Mouse (Mus musculus) midbrain, embryonic 15.5 days (tissue): Measurements from ENCODE around the gene Higd1c. TPM values are rescaled to one million over a fixed set of nuclear protein-coding genes. Genes with fewer than 3 reads are reported as not detected.
A peak's percentile ranks its signal among the peaks of the same experiment; 100 is the strongest.
"Not testable (repeated sequence)": the region's sequence is repeated elsewhere in the genome, so short reads cannot be mapped to it uniquely, and the experiment has no call there.

Experiments used
- ATAC-seq: fragments of 200-750 bp; cut with Nextera tagmentation; replicated peaks from 2 replicates; pipeline ENCODE4 v1.8.0; 2017; ENCODE audit warnings: moderate TSS enrichment
- H3K27ac ChIP-seq: fragments of 300-500 bp; sonication (generic); 2 replicates; pipeline ENCODE4 v1.5.1; 2015; ENCODE audit warnings: mild to moderate bottlenecking, inconsistent platforms
- H3K27me3 ChIP-seq: fragments of 300-500 bp; sonication (generic); replicated peaks from 2 replicates; pipeline ENCODE4 v1.6.1; 2015; ENCODE audit warnings: inconsistent platforms
- H3K36me3 ChIP-seq: fragments of 300-500 bp; sonication (generic); replicated peaks from 2 replicates; pipeline ENCODE4 v1.6.1; 2015; ENCODE audit warnings: inconsistent platforms
- H3K4me1 ChIP-seq: fragments of 300-500 bp; sonication (generic); 2 replicates; pipeline ENCODE4 v1.6.1; 2015; ENCODE audit warnings: inconsistent platforms
- H3K4me2 ChIP-seq: fragments of 300-500 bp; sonication (generic); 2 replicates; pipeline ENCODE4 v1.6.1; 2015; ENCODE audit warnings: inconsistent platforms, mild to moderate bottlenecking, moderate library complexity
- H3K4me3 ChIP-seq: fragments of 300-500 bp; sonication (generic); 2 replicates; pipeline ENCODE4 v1.5.1; 2015; ENCODE audit warnings: mild to moderate bottlenecking, inconsistent platforms
- H3K9ac ChIP-seq: fragments of 300-500 bp; sonication (generic); 2 replicates; pipeline ENCODE4 v1.6.1; 2015; ENCODE audit warnings: mild to moderate bottlenecking, inconsistent platforms
- H3K9me3 ChIP-seq: fragments of 300-500 bp; sonication (generic); 2 replicates; pipeline ENCODE4 v1.6.1; 2016; ENCODE audit warnings: inconsistent platforms
- WGBS: fragments of 180-500 bp; shearing (Covaris S2); methylation state at CpG from one replicate; pipeline ENCODE4 v1.1.7; 2015; ENCODE audit warnings: mixed read lengths; 5-methylcytosine and 5-hydroxymethylcytosine counted together
- polyA plus RNA-seq: library from polyadenylated mRNA; unstranded; fragments of >200 nt; fragmentation: Nextera tagmentation; extraction: Ambion mirVana; gene quantifications from 2 replicates; pipeline ENCODE4 v1.2.1, GENCODE M21; 2015

Higd1c gene
- polyA plus RNA-seq, 1 experiment from 2014 or later: not detected

DNA sequence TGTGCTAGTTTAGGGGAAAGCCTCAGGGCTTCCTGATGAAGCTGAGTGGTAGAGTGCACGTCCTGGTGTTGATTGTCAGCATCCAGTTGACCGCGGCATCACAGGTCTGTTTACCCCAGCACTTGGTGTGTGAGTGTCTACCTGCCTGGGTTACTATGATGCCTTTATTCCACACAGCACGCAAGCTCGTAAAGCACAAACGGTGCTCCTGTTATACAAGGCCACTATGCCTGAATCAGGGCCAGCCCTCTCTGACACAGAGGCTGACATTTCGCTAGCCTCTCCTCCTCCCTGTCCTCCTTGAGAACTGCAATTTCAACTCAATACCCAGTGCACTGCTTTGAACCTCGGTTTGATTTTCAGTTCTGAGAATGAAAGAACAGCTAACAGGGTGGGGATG lies 55.0 kb downstream of the Higd1c start:
- Histone ChIP-seq H3K4me3 (no peak overlapping the region), H3K36me3 (no peaks in the 10 kb centered on the region), H3K4me1 (peaks cover 44% of the 10 kb centered on the region), H3K9ac (no peak overlapping the region), H3K27me3 (peaks cover 7% of the 10 kb centered on the region), H3K9me3 (no peaks in the 10 kb centered on the region), H3K27ac (no peak overlapping the region), H3K4me2 (no peak overlapping the region)
- 75% methylated on average over 8 of the region's 8 CpGs for WGBS
- ATAC-seq: no peak

DNA sequence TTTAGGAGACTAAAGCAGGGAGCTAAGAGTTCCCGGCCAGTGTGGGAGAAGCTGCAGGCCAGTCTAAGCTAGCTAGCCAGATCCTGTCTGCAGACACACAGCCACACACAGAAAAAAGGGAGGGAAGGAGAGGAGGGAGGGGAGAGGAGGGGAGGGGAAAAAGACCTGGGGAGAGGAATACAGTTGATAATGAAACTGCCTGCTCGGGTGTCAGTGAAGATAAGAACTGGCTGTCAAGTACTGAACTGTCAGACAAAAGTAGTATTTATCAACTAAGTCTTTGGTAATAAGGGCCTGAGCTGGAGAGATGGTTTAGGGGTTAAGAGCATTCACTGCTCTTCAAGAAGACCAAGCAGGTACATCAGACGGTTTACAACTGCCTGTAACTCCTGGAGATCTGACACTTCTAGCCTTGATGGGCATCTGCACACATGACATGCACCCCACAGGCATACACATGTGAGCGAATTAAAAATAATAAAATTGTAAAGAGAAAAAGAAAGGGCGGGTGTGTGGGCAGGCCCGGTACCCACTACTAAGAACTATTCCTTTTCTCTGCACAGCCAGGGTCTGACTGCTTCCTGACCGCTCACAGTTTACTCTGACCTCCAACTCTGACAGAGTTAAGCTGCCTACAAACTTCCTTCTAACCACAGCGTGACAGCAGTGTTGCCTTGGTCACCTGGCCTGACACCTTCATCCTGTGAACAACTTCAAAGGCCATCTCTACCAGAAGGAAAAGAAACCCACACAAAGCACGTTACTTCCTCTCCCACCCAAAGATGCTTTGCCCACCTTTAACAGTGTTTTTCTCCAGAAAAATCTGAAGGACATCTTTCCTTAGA lies 55.8 kb downstream of the Higd1c start:
- 67% methylated on average over 9 of the region's 9 CpGs for WGBS
- no peak overlapping the region for H3K4me2 ChIP-seq

GRCm38 (mm10) chr15:100421059-100421757 lies 56.9 kb downstream of the Higd1c start:
- Histone ChIP-seq H3K4me1 (peaks cover 44% of the 10 kb centered on the region), H3K27me3 (peaks cover 23% of the 10 kb centered on the region), H3K9ac (peak overlapping the region; percentile 86; the same call in 1 of the 2 replicates), H3K4me2 (peak overlapping the region; percentile 94), H3K4me3 (peak overlapping the region; percentile 97), H3K27ac (no peak overlapping the region), H3K36me3 (no peaks in the 10 kb centered on the region), H3K9me3 (no peaks in the 10 kb centered on the region)
- 56% methylated on average over 8 of the region's 8 CpGs for WGBS
- no peak for ATAC-seq

More for the DNA sequence above, 55.8 kb downstream of the Higd1c start:
- ATAC-seq: no peak
- Histone ChIP-seq H3K27ac (no peak overlapping the region), H3K27me3 (peaks cover 14% of the 10 kb centered on the region), H3K4me1 (peaks cover 44% of the 10 kb centered on the region), H3K4me3 (no peak overlapping the region), H3K36me3 (no peaks in the 10 kb centered on the region), H3K9ac (no peak overlapping the region), H3K9me3 (no peaks in the 10 kb centered on the region)

DNA sequence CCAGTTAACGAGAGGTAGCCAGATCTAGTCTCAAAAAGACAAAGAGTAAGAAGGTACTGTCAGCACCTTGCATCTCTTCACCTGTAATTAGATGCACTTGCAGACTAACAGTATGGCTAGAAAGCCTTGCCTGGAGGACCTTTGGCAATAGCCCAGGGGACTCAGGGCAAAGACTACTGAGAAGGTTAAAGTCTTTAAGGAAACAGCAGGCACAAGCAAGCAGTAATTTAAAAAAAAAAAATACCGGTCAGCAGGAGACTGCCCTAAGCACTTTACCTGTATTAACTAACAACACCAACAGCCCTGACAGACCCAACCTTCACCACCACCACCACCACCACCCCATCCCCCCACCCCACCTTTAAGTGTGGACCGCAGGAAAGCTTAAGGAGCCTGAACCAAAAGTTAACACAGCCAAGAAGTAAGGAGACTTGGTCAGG lies 57.4 kb downstream of the Higd1c start, which contains the start of gene Gm5475:
Gene Gm5475, plus strand, starts transcription at position 390 of the 440 bp plus-strand sequence.
- Histone ChIP-seq H3K27me3 (peaks cover 27% of the 10 kb centered on the region), H3K4me1 (peaks cover 44% of the 10 kb centered on the region), H3K27ac (peak within 1 kb of the TSS; percentile 55), H3K4me3 (peak within 1 kb of the TSS; percentile 97), H3K4me2 (peak within 1 kb of the TSS; percentile 94), H3K9ac (peak within 1 kb of the TSS; percentile 86)
- WGBS: 27% methylated on average over 3 of the region's 3 CpGs
- not testable (repeated sequence) for ATAC-seq, H3K36me3 ChIP-seq, H3K9me3 ChIP-seq

DNA sequence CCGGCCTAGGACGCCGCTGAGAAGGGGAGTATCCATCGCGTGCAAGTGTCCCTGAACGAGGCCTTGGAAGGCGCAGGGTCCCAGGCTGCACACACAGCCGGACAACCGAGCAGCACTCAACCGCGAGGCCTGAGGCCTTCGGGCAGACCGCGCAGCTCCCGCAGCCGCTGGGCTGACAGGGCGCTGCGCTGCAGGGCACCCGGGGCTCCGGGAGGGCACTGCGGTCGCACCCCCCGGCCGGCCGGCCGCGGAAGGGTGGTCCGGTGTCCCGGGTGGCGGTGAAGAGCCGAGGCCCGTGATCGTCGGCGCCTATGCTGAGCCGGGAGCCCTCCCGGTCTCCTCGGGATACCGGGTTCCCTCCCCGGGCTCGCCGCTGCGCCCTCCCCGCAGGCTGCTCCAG lies 58.1 kb downstream of the Higd1c start:
- peaks cover 44% of the 10 kb centered on the region for H3K4me1 ChIP-seq
- peak overlapping the region; percentile 94 for H3K4me2 ChIP-seq
- peak overlapping the region; percentile 55 for H3K27ac ChIP-seq
- under 1% methylated on average over 44 of the region's 44 CpGs for WGBS
- peaks cover 27% of the 10 kb centered on the region for H3K27me3 ChIP-seq
- ATAC-seq: peak; percentile 77
- no peaks in the 10 kb centered on the region for H3K9me3 ChIP-seq
- peak overlapping the region; percentile 86 for H3K9ac ChIP-seq
- no peaks in the 10 kb centered on the region for H3K36me3 ChIP-seq
- H3K4me3 ChIP-seq: peak overlapping the region; percentile 97

GRCm38 (mm10) chr15:100422899-100423860 lies 58.8 kb downstream of the Higd1c start:
- Histone ChIP-seq H3K4me2 (peak overlapping the region; percentile 94), H3K9ac (peak overlapping the region; percentile 86), H3K27ac (peak overlapping the region; percentile 55), H3K36me3 (no peaks in the 10 kb centered on the region), H3K9me3 (no peaks in the 10 kb centered on the region), H3K27me3 (peaks cover 27% of the 10 kb centered on the region), H3K4me3 (peak overlapping the region; percentile 97), H3K4me1 (peaks cover 44% of the 10 kb centered on the region)
- WGBS: 1% methylated on average over 65 of the region's 65 CpGs
- peak; percentile 97 for ATAC-seq

DNA sequence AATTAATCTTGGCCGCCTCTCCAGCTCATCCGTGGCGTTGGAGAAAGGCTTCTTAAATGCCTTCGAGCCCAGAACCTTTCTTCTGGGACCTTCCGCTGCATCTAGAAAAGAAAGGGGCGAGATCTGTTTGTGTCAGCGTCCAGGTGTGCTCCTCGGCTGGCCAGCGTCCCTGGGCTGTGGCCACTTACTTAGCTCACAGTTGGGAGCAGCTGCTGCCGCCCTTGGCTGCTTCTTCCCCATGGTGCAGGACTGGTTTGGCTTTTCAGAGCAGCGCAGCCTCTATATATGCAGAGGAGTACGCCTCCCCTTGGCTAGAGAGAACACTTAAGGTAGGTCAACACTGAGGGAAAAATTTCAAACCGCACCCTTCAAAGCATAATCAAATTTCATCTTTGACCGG lies 59.6 kb downstream of the Higd1c start:
- Histone ChIP-seq H3K4me1 (peaks cover 44% of the 10 kb centered on the region), H3K27me3 (peaks cover 27% of the 10 kb centered on the region), H3K9me3 (no peaks in the 10 kb centered on the region), H3K27ac (no peak overlapping the region), H3K9ac (peak overlapping the region; percentile 46; the same call in 1 of the 2 replicates), H3K4me2 (peak overlapping the region; percentile 94), H3K36me3 (no peaks in the 10 kb centered on the region), H3K4me3 (peak overlapping the region; percentile 97)
- 3% methylated on average over 14 of the region's 14 CpGs for WGBS
- no peak for ATAC-seq

DNA sequence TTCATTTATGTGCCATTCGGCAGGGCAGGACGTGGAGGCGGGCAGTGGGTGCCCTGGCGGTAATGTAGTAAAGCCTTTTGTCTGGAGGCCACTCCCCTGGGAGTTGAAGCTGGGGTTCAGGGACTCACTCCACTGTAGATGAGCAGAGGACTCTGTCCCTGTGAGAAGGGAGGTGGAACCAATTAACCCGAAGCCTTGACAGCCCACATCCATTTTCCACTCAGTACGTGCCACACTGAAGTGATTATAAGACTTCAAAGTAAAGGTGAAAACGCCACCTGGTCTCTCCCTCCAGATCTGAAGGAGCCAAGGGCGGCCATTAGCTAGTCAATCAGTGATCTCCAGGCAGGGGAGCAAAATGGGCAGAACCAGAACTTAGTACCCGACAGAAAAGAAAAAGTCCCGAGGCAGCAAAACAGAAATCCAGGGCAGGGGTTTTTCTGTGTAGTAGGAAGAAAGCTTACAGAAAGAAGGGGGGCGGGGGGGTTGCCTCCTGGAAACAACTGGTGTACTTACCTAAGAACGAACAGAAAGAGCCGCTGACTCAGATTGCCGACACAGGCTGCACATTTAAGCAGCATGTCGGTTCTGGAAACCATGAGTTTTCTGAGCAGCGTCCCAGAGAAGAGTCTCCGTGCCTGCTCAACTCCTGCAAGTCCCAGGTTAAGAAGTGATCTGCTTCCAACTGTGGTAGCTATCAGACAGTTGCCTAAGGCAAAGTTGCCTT lies 60.2 kb downstream of the Higd1c start, which contains the start of gene Slc11a2:
Gene Slc11a2, minus strand, starts transcription at position 677 of the 727 bp plus-strand sequence.
- H3K9me3 ChIP-seq: no peaks in the 10 kb centered on the region
- peaks cover 38% of the 10 kb centered on the region for H3K4me1 ChIP-seq
- 31% methylated on average over 17 of the region's 17 CpGs for WGBS
- peak within 1 kb of the TSS; percentile 94 for H3K4me2 ChIP-seq
- H3K36me3 ChIP-seq: no peaks in the 10 kb centered on the region
- 0 out of 2 replicates have a peak within 1 kb of the TSS, but pooled peaks have one; percentile 46 for H3K9ac ChIP-seq
- no peak within 1 kb of the TSS for H3K27ac ChIP-seq
- H3K4me3 ChIP-seq: peak within 1 kb of the TSS; percentile 97
- ATAC-seq: no peak
- H3K27me3 ChIP-seq: peaks cover 27% of the 10 kb centered on the region

DNA sequence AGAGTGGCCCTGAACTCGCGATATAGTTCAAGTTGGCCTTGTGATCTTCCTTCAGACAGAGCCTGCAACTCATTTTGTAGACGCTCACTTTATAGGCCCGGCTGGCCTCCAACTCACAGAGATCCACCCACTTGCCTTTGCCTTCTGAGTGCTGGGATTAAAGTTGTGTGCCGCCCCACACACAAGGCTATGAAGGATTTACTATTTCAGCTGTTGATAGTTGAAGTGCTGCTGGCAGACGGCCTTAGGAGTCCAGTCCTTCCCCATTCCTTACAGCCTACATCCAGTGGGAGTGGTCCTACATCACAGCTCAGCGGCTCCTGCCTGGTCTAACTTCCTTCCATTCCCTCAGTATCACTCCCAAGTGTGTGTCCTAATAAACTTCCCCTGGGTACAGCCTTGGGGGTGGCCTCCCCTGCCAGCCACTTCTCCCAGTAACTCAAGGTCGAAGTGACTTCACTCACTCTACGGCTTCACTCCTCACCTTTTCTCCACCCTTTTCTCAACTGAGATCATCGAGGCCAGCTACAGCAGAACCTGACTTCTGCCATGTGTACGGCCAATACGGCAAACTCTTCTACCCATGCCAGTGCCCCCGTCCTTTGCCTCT lies 64.1 kb downstream of the Higd1c start:
- no peak overlapping the region for H3K27ac ChIP-seq
- H3K9ac ChIP-seq: no peak overlapping the region
- H3K36me3 ChIP-seq: no peaks in the 10 kb centered on the region
- no peak overlapping the region for H3K4me3 ChIP-seq
- no peak overlapping the region for H3K4me2 ChIP-seq
- no peaks in the 10 kb centered on the region for H3K9me3 ChIP-seq
- WGBS: 84% methylated on average over 13 of the region's 13 CpGs
- peaks cover 9% of the 10 kb centered on the region for H3K4me1 ChIP-seq
- ATAC-seq: no peak
- peaks cover 27% of the 10 kb centered on the region for H3K27me3 ChIP-seq

- Histone ChIP-seq H3K4me1 (no peaks in the 10 kb centered on the region), H3K27ac (no peak overlapping the region), H3K4me3 (no peak overlapping the region), H3K27me3 (peaks cover 13% of the 10 kb centered on the region), H3K9me3 (no peaks in the 10 kb centered on the region), H3K9ac (no peak overlapping the region), H3K4me2 (no peak overlapping the region), H3K36me3 (no peaks in the 10 kb centered on the region)
- 81% methylated on average over 11 of the region's 11 CpGs for WGBS
- ATAC-seq: no peak
Observed at GRCm38 (mm10) chr15:100429959-100430565, 65.7 kb downstream of the Higd1c start.
